In genomic region chr13:69991253-69991891, GRCm38 (mm10) we compare ENCODE assay signal across 8 mouse cellular contexts.
DNase-seq lines count a peak whose midpoint lies in the region; ATAC-seq and TF ChIP-seq lines count a peak whose summit lies in the region.

No protein-coding gene starts in this region.

- in situ Hi-C loops in Patski (cut with MboI; ENCODE audit: low pct_unique_long_range_greater_than_20kb), result no loop called here

- CTCF ChIA-PET in Patski (lab: Charles Lee), result no interaction called here

- 30% methylated on average over 11 of the region's 11 CpGs for WGBS in liver, postnatal 0 days (ENCODE audit: insufficient replicate concordance)

- peaks cover 4% of the 10 kb centered on the region for H3K27me3 ChIP-seq in Patski
- H3K27me3 ChIP-seq in liver, postnatal 0 days (ENCODE audit: insufficient read depth, low read length), result no peaks in the 10 kb centered on the region

- no peak overlapping the region for H3K27ac ChIP-seq in liver, postnatal 0 days (ENCODE audit: low read depth)

- H3K36me3 ChIP-seq in liver, postnatal 0 days (replicated peaks; ENCODE audit: insufficient read depth, low read length), result no peaks in the 10 kb centered on the region

- no peak overlapping the region for H3K9ac ChIP-seq in liver, postnatal 0 days (replicated peaks)

- no peak overlapping the region for H3K4me2 ChIP-seq in liver, postnatal 0 days (ENCODE audit: low read depth, low read length)

- no peak for ATAC-seq in Patski
- no peak for ATAC-seq in liver, postnatal 0 days

- no peaks in the 10 kb centered on the region for H3K9me3 ChIP-seq in liver, postnatal 0 days (ENCODE audit: low read length)

- H3K4me1 ChIP-seq in liver, postnatal 0 days (ENCODE audit: insufficient read depth), result no peaks in the 10 kb centered on the region

- TF ChIP-seq CTCF in Patski (IDR thresholded peaks at IDR 0.05), result peak; percentile 80
- peak; percentile 84 for TF ChIP-seq CTCF in liver, postnatal 0 days (IDR thresholded peaks at IDR 0.05; ENCODE audit: low read depth)

- H3K4me3 ChIP-seq in liver, postnatal 0 days (ENCODE audit: low read depth, low read length), result no peak overlapping the region

- DNase-seq in A20 (ENCODE audit: low read depth, low spot score), result peak; percentile 8
- DNase-seq in Patski (ENCODE audit: low read depth, low spot score), result no peak
- peak; percentile 70 to 83 for DNase-seq in cerebellum, postnatal 25 days
- DNase-seq in frontal cortex, postnatal 36 days (ENCODE audit: low spot score in 2 of 2), result peak; percentile 58 to 62
- DNase-seq in kidney, postnatal 4 days, result peak; percentile 76 to 81
- DNase-seq in liver, postnatal 0 days, result peak; percentile 69
- peak; percentile 11 for DNase-seq in retina, adult 2 months (ENCODE audit: low read depth, low spot score)
- no peak for DNase-seq in adipocyte (ENCODE audit: low spot score)

- POLR2A ChIA-PET in Patski (lab: Charles Lee), result no interaction called here

- no peak for TF ChIP-seq EP300 in liver, postnatal 0 days (IDR thresholded peaks at IDR 0.05; ENCODE audit: low read depth)

Comparison
In these comparisons a context has a peak if more than half of its experiments do, and no peak if none do; other contexts are left out.
1. DNase-seq: peak in A20 (single experiment), cerebellum, postnatal 25 days (2 of 2), frontal cortex, postnatal 36 days (2 of 2), kidney, postnatal 4 days (2 of 2), liver, postnatal 0 days (single experiment) and retina, adult 2 months (single experiment); none in Patski (single experiment) and adipocyte (single experiment).